Mouse (Mus musculus) hindbrain, embryonic 15.5 days (tissue): ENCODE data around the gene H2-Q1. TPM values are rescaled to one million over a fixed set of nuclear protein-coding genes. Genes with fewer than 3 reads are reported as not detected.
"Not testable (repeated sequence)": the region's sequence is repeated elsewhere in the genome, so short reads cannot be mapped to it uniquely, and the experiment has no call there.

Source experiments
- ATAC-seq: fragments of 200-750 bp; cut with Nextera tagmentation; 2 replicates; pipeline ENCODE4 v1.8.0; 2017; ENCODE audit warnings: low read depth, moderate number of reproducible peaks, moderate TSS enrichment; ENCODE audit not compliant: low FRiP score
- H3K27ac ChIP-seq: fragments of 300-500 bp; sonication (generic); replicated peaks from 2 replicates; pipeline ENCODE4 v1.5.1; 2015; ENCODE audit warnings: mild to moderate bottlenecking, inconsistent platforms
- H3K27me3 ChIP-seq: fragments of 300-500 bp; sonication (generic); 2 replicates; pipeline ENCODE4 v1.6.1; 2015; ENCODE audit warnings: control low read depth, inconsistent platforms
- H3K36me3 ChIP-seq: fragments of 300-500 bp; sonication (generic); 2 replicates; pipeline ENCODE4 v1.6.1; 2015; ENCODE audit warnings: control low read depth, inconsistent platforms
- H3K4me1 ChIP-seq: fragments of 300-500 bp; sonication (generic); replicated peaks from 2 replicates; pipeline ENCODE4 v1.6.1; 2015; ENCODE audit warnings: control low read depth, inconsistent platforms
- H3K4me2 ChIP-seq: fragments of 300-500 bp; sonication (generic); 2 replicates; pipeline ENCODE4 v1.6.1; 2015; ENCODE audit warnings: moderate library complexity, mild to moderate bottlenecking, inconsistent platforms
- H3K4me3 ChIP-seq: fragments of 300-500 bp; sonication (generic); 2 replicates; pipeline ENCODE4 v1.5.1; 2015; ENCODE audit warnings: mild to moderate bottlenecking, inconsistent platforms
- H3K9ac ChIP-seq: fragments of 300-500 bp; sonication (generic); 2 replicates; pipeline ENCODE4 v1.6.1; 2015; ENCODE audit warnings: inconsistent platforms
- H3K9me3 ChIP-seq: fragments of 300-500 bp; sonication (generic); 2 replicates; pipeline ENCODE4 v1.6.1; 2016; ENCODE audit warnings: control low read depth, inconsistent platforms
- WGBS: fragments of 180-500 bp; shearing (Covaris S2); methylation state at CpG from one replicate; pipeline ENCODE4 v1.1.7; 2015; 5-methylcytosine and 5-hydroxymethylcytosine counted together
- polyA plus RNA-seq: library from polyadenylated mRNA; unstranded; fragments of >200 nt; fragmentation: Nextera tagmentation; extraction: Ambion mirVana; gene quantifications from 2 replicates; pipeline ENCODE4 v1.2.1, GENCODE M21; 2015

Gene H2-Q1
- polyA plus RNA-seq, 1 experiment from 2014 or later: 0.39 TPM

- not testable (repeated sequence) for H3K27ac ChIP-seq, H3K4me1 ChIP-seq, H3K27me3 ChIP-seq, H3K36me3 ChIP-seq, H3K9ac ChIP-seq, ATAC-seq, H3K4me3 ChIP-seq, H3K4me2 ChIP-seq, H3K9me3 ChIP-seq
- WGBS: 77% methylated on average over 6 of the region's 6 CpGs
These were observed 33.1 kb downstream of the H2-Q1 start for GRCm38 (mm10) chr17:35353275-35353674.

- Histone ChIP-seq H3K4me3 (no peak overlapping the region), H3K9ac (no peak overlapping the region), H3K4me2 (no peak overlapping the region), H3K4me1 (peaks cover 2% of the 10 kb centered on the region), H3K27me3 (peaks cover 9% of the 10 kb centered on the region; the same call in 1 of the 2 replicates), H3K27ac (no peak overlapping the region), H3K9me3 (no peaks in the 10 kb centered on the region), H3K36me3 (no peaks in the 10 kb centered on the region)
- 79% methylated on average over 2 of the region's 2 CpGs for WGBS
- ATAC-seq: no peak
These were observed 33.9 kb downstream of the H2-Q1 start for GRCm38 (mm10) chr17:35354071-35354470.

GRCm38 (mm10) chr17:35357086-35357485, 36.9 kb downstream of the H2-Q1 start:
- no peak overlapping the region for H3K4me2 ChIP-seq
- H3K9ac ChIP-seq: no peak overlapping the region
- H3K9me3 ChIP-seq: no peaks in the 10 kb centered on the region
- H3K27me3 ChIP-seq: peaks cover 15% of the 10 kb centered on the region
- no peak for ATAC-seq
- WGBS: 47% methylated on average over 1 of the region's 1 CpGs
- peaks cover 7% of the 10 kb centered on the region for H3K4me1 ChIP-seq
- no peak overlapping the region for H3K4me3 ChIP-seq
- H3K27ac ChIP-seq: no peak overlapping the region
- no peaks in the 10 kb centered on the region for H3K36me3 ChIP-seq

- ATAC-seq: no peak
- Histone ChIP-seq H3K27ac (no peak overlapping the region), H3K4me3 (peak overlapping the region; percentile 36), H3K4me2 (peak overlapping the region; percentile 75), H3K9ac (0 out of 2 replicates have a peak overlapping the region, but pooled peaks have one; percentile 20), H3K27me3 (peaks cover 15% of the 10 kb centered on the region), H3K9me3 (no peaks in the 10 kb centered on the region), H3K36me3 (no peaks in the 10 kb centered on the region), H3K4me1 (peaks cover 7% of the 10 kb centered on the region)
- WGBS: 7% methylated on average over 38 of the region's 38 CpGs
These were observed 38.7 kb downstream of the H2-Q1 start for GRCm38 (mm10) chr17:35358763-35359469.

GRCm38 (mm10) chr17:35359470-35359862, 39.3 kb downstream of the H2-Q1 start:
- no peak overlapping the region for H3K27ac ChIP-seq
- no peaks in the 10 kb centered on the region for H3K36me3 ChIP-seq
- 22% methylated on average over 21 of the region's 21 CpGs for WGBS
- H3K27me3 ChIP-seq: peaks cover 15% of the 10 kb centered on the region
- H3K9ac ChIP-seq: 0 out of 2 replicates have a peak overlapping the region, but pooled peaks have one; percentile 20
- peak overlapping the region; percentile 36 for H3K4me3 ChIP-seq
- no peak for ATAC-seq
- peaks cover 7% of the 10 kb centered on the region for H3K4me1 ChIP-seq
- no peaks in the 10 kb centered on the region for H3K9me3 ChIP-seq
- peak overlapping the region; percentile 75 for H3K4me2 ChIP-seq

Other genes starting within 250 kb of the H2-Q1 start
- gene Ly6g6e, start 243.5 kb upstream of the H2-Q1 start, polyA plus RNA-seq: 0.43 and 0.53 TPM in 2 replicates
- 1.2 and 1.8 TPM in 2 replicates for gene Ly6g6d, start 242.3 kb upstream of the H2-Q1 start, polyA plus RNA-seq
- gene Ly6g6f, start 234.8 kb upstream of the H2-Q1 start, polyA plus RNA-seq: 0.24 TPM in 1 of 2 replicates, not detected in the other
- gene Abhd16a, start 231.1 kb upstream of the H2-Q1 start, polyA plus RNA-seq: 102 and 106 TPM in 2 replicates
- not detected in 2 replicates for gene Ly6g5c, start 212.1 kb upstream of the H2-Q1 start, polyA plus RNA-seq
- gene Ly6g5b, start 205.0 kb upstream of the H2-Q1 start, polyA plus RNA-seq: 1.1 and 1.2 TPM in 2 replicates
- gene Gpank1, start 198.9 kb upstream of the H2-Q1 start, polyA plus RNA-seq: 24.3 and 25.4 TPM in 2 replicates
- 308 and 311 TPM in 2 replicates for gene Csnk2b, start 198.4 kb upstream of the H2-Q1 start, polyA plus RNA-seq
- 9.3 and 10.8 TPM in 2 replicates for gene D17H6S53E, start 194.0 kb upstream of the H2-Q1 start, polyA plus RNA-seq
- gene Apom, start 188.4 kb upstream of the H2-Q1 start, polyA plus RNA-seq: 0.21 and 0.79 TPM in 2 replicates
- gene Bag6, start 185.2 kb upstream of the H2-Q1 start, polyA plus RNA-seq: 70.0 and 75.7 TPM in 2 replicates
- gene Prrc2a, start 155.5 kb upstream of the H2-Q1 start, polyA plus RNA-seq: 175 and 181 TPM in 2 replicates
- 7.4 and 9.6 TPM in 2 replicates for gene Aif1, start 144.3 kb upstream of the H2-Q1 start, polyA plus RNA-seq
- 5.6 and 13.9 TPM in 2 replicates for gene Lst1, start 132.0 kb upstream of the H2-Q1 start, polyA plus RNA-seq
- gene Ltb, start 126.0 kb upstream of the H2-Q1 start, polyA plus RNA-seq: 0.84 and 0.97 TPM in 2 replicates
- 0.13 TPM in 1 of 2 replicates, not detected in the other for gene Tnf, start 118.4 kb upstream of the H2-Q1 start, polyA plus RNA-seq
- 0.39 and 0.42 TPM in 2 replicates for gene Lta, start 115.1 kb upstream of the H2-Q1 start, polyA plus RNA-seq
- 0.43 and 0.55 TPM in 2 replicates for gene Gm16181, start 99.6 kb upstream of the H2-Q1 start, polyA plus RNA-seq
- gene Atp6v1g2, start 86.7 kb upstream of the H2-Q1 start, polyA plus RNA-seq: 99.1 and 110 TPM in 2 replicates
- 10.8 and 12.0 TPM in 2 replicates for gene Nfkbil1, start 84.6 kb upstream of the H2-Q1 start, polyA plus RNA-seq
- 361 and 365 TPM in 2 replicates for gene Ddx39b, start 78.7 kb upstream of the H2-Q1 start, polyA plus RNA-seq
- 118 and 128 TPM in 2 replicates for gene H2-D1, start 57.7 kb upstream of the H2-Q1 start, polyA plus RNA-seq
- 2.5 and 3.1 TPM in 2 replicates for gene H2-Q2, start 21.8 kb downstream of the H2-Q1 start, polyA plus RNA-seq
- 1.0 and 1.7 TPM in 2 replicates for gene H2-Q4, start 59.2 kb downstream of the H2-Q1 start, polyA plus RNA-seq
- 0.60 and 1.5 TPM in 2 replicates for gene H2-Q6, start 104.4 kb downstream of the H2-Q1 start, polyA plus RNA-seq
- gene H2-Q7, start 118.8 kb downstream of the H2-Q1 start, polyA plus RNA-seq: 3.8 and 4.1 TPM in 2 replicates
- gene H2-Q10, start 149.7 kb downstream of the H2-Q1 start, polyA plus RNA-seq: 0.38 and 0.78 TPM in 2 replicates
- gene Pou5f1, start 185.6 kb downstream of the H2-Q1 start, polyA plus RNA-seq: not detected in 2 replicates
- gene Tcf19, start 196.4 kb downstream of the H2-Q1 start, polyA plus RNA-seq: 19.3 and 21.0 TPM in 2 replicates
- 6.5 and 7.9 TPM in 2 replicates for gene Cchcr1, start 196.7 kb downstream of the H2-Q1 start, polyA plus RNA-seq
- gene Psors1c2, start 212.8 kb downstream of the H2-Q1 start, polyA plus RNA-seq: 0.97 and 1.2 TPM in 2 replicates
- gene Cdsn, start 231.7 kb downstream of the H2-Q1 start, polyA plus RNA-seq: 0.14 and 0.22 TPM in 2 replicates
- gene 2300002M23Rik, start 247.0 kb downstream of the H2-Q1 start, polyA plus RNA-seq: not detected in 2 replicates